Mouse (Mus musculus) spleen, postnatal 10 days (tissue): ENCODE data around the gene Ppid.
A peak's percentile ranks its signal among the peaks of the same experiment; 100 is the strongest.

Experiments
- DNase-seq, 2 experiments: peaks; one replicate each; pipeline ENCODE4 v3.0.0; 2021 to 2022; ENCODE audit warnings: low spot score in 2 of 2

Gene Ppid

GRCm38 (mm10) chr3:79590863-79591792 is at the start of gene Ppid:
TSS of gene Ppid (plus strand) at chr3:79591342.
- peak; percentile 71 to 84 for DNase-seq

DNA sequence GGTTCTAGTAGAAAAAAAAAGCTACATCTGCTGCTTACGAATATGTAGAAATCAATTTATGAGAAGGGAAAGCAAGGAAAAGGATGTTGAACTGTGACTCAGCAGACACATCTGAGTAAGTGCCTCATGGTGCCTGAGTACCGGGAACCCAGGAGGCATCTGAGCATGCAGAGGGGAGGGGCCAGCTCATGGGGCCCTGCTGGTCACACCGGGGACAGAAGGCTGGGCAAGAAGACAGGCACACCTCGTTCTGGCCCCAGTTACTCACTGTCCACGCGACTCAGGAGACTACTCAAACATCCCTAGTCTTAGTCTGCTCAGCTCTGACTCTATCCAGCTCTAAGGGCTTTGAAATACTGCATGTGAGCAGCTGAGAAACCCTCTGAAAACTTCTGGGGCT is 48.6 kb upstream of the Ppid start:
- DNase-seq: peak in 1 of 2 experiments; percentile 32

DNA sequence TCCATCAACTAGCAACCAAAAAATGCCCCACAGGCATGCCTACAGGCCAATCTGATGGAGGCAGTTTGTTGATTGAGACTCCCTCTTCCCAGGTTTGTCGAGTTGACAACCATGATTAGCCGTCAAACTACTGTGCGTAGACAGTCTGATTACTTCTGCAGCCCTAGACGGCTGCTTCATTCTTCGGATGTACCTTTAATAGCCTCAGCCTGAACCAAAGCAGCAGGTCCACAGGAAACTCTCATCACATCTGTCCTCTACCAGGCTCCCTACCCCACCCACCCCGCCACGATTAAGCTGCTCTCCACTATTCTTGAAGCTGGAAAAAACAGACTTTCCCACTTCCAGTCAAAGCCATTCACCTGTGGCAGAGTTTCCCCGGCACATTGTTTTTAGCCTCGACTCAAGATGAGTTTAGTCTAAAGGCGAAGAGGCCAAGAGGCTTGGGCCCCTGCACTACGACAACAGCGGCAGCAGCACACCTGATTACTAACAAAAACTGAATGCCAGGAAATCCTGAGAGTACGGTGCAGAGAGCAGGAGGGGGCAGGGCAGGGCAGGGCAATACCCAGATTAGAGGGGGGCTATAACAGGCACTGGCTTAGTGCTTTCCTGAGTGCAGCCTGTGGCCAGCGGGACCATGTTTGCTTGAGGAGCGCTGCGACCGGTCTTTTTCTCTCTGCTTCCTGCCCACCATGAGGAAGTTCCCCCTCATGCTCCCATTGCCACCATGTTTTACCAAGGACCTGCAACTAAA is 42.3 kb upstream of the Ppid start:
- DNase-seq: no peak

GRCm38 (mm10) chr3:79549751-79550393 is 41.3 kb upstream of the Ppid start:
- no peak for DNase-seq

GRCm38 (mm10) chr3:79551826-79552552 is 39.2 kb upstream of the Ppid start:
- no peak for DNase-seq

DNA sequence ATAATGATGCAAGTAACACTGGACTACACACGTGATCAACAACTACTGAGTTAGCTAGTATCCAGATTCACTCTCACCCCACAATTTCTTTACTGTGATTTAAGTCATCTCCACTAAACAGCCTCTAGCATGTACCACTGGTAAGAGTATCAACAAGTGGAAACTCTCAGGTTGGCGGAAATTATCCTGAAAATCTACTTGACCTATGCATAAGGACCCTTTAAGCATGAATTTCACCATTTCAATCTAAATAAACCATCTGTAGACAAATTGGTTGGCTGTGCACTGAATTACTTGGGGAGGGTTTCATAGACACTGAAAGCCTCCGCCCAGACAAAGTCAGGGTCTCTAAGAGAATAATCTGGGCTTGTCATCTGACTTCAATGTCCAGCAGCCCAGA is 37.4 kb upstream of the Ppid start:
- DNase-seq: no peak

GRCm38 (mm10) chr3:79555061-79555460 is 36.1 kb upstream of the Ppid start:
- no peak for DNase-seq

- DNase-seq: no peak
Observed at GRCm38 (mm10) chr3:79559021-79559772, 31.9 kb upstream of the Ppid start.

- no peak for DNase-seq
Observed at GRCm38 (mm10) chr3:79559773-79560045, 31.4 kb upstream of the Ppid start.

DNA sequence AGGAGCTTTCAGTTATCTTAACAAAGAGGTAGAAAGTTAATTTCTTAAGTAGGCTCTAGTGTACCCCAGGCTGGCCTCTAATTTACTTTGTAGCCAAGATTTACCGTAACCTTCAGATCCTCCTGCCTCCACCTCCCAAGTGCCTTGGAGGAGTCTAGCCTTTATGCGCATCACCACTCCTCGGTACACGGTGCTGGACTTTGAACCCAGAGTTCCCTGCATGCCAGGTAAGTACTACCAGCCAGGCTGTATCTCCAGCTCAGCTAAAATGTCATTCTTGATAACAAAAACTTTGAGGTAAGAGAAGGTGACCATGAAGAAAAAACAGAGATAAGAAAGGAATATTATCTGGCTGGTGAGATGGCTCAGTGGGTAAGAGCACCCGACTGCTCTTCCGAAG is 30.6 kb upstream of the Ppid start:
- no peak for DNase-seq

DNA sequence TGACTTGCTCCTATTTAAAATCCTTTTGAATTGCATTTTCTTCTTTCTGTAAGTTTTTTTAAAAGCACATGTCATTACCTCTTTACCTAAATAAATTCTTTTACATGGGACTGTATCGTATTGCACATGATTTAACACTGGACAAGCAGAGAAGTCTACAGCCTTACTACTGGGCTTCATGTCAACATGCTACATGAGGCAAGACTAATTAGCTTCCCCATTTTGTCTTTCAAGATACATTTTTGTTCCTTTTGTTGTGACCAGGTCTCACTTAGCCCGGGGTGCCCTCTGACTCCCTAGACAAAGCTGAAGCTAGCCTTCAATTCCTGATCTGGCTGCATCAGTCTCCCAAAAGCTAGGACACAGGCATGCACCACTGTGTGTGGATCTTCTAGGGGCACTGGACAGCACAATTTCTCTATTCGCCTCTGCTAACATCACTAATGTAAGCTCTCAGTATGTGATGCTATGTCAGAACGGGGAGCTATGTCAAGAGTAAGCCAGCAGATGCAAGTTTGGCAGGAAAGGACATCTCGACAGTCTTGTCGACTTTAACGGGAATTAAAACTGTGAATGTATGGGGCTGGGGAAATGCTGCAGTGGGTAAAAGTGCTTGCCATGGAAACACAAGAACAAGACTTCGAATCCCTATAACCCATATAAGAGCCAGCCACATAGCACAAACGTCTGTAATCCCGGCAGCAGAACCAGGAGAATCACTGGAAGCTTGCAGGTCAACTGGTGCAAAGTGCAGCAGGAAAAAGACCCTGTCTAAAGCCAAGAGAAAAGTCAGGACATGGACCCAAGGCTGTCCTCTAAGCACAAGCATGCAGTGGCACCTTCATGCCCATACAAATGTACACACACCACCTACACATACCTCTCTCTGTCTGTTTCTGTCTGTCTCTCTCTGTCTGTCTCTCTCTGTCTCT is 29.1 kb upstream of the Ppid start:
- DNase-seq: no peak

DNA sequence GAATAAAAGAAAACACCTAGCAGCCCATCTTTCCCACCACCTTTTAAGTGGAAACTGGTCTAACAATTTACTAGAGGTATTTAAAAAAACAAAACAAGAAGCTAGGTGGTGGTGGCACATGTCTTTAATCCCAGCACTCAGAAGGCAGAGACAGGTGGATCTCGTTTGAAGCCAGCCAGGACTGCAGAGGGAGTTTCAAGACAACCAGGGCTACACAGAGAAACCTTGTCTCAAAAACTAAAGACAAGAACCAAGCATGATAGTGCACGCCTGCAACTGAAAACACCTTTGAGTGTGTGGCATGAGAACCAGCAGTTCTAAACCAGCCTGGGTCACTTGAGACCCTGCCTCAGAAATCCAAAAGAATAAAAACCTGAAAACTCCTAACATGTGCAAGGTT is 27.6 kb upstream of the Ppid start:
- no peak for DNase-seq

DNA sequence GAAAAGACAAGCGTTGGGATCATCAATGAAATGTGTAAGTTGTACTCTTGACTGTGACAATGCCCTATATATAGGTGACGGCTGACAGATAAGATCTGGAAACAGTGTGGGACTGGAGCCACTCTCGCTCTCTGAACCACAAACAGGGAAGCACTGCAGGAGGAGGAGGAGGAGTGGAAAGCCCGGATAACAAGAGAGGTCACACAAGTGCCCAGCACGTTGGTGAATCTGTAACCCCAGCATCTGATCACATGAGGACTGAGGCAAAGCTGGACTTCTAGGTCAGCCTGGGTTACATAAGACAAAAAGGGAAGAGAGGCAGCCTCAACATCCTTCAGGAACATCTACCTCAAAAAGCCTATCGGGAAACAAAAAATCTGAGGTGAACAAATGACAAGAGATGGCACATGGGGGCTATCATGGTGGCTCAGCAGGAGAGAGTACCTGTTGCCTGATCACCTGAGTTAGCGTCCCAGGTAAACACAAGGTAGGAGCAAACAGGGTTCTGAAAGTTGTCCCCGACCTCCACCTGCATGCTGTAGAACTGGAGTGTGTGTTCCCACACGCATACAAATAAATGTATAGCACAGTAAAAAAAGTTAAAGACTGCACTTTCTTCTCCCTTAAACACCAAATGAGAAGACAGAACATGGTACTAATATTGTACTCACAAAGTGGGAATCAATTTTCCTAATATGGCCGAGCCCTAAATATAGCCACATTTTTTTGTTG is 26.1 kb upstream of the Ppid start:
- no peak for DNase-seq

GRCm38 (mm10) chr3:79566716-79567691 is 24.1 kb upstream of the Ppid start:
- DNase-seq: peak; percentile 64 to 67

GRCm38 (mm10) chr3:79567703-79568362 is 23.3 kb upstream of the Ppid start, which contains the start of gene Fnip2:
TSS of gene Fnip2 (minus strand) at chr3:79567796.
- DNase-seq: peak; percentile 87 to 89

GRCm38 (mm10) chr3:79568629-79569350 is 22.4 kb upstream of the Ppid start:
- peak in 1 of 2 experiments; percentile 42 for DNase-seq

GRCm38 (mm10) chr3:79569351-79569681 is 21.8 kb upstream of the Ppid start:
- no peak for DNase-seq
